Mouse (Mus musculus): ENCODE data around the gene Ttc21a. TPM values are rescaled to one million over a fixed set of nuclear protein-coding genes. Genes with fewer than 3 reads are reported as not detected.
"Not testable (repeated sequence)": the region's sequence is repeated elsewhere in the genome, so short reads cannot be mapped to it uniquely, and the experiment has no call there.

The Ttc21a gene
- polyA plus RNA-seq, 1 experiment: 0.06 TPM

GRCm38 (mm10) chr9:120005936-120006335, 68.5 kb downstream of the Ttc21a start:
- Histone ChIP-seq H3K4me1 (ENCODE audit: control insufficient read depth, insufficient read depth, low read length) (peaks cover 12% of the 10 kb centered on the region), H3K27me3 (replicated peaks; ENCODE audit: control insufficient read depth, insufficient read depth, low read length) (no peaks in the 10 kb centered on the region), H3K27ac (ENCODE audit: insufficient read depth, low read depth, low read length) (no peak overlapping the region), H3K36me3 (ENCODE audit: control insufficient read depth, insufficient read depth, low read length) (no peaks in the 10 kb centered on the region), H3K4me3 (ENCODE audit: insufficient read depth, low read depth, low read length) (no peak overlapping the region)
- DNase-seq: no peak
- TF ChIP-seq POLR2A (IDR thresholded peaks at IDR 0.05; ENCODE audit: low read depth, low read length) (no peak), CTCF (conservative IDR thresholded peaks at IDR 0.05; ENCODE audit: insufficient read depth, insufficient read length, low read depth, low read length) (no peak)
- 68% methylated on average over 3 of the region's 3 CpGs for WGBS

GRCm38 (mm10) chr9:120007833-120008232, 70.4 kb downstream of the Ttc21a start:
- 97% methylated on average over 1 of the region's 1 CpGs for WGBS

GRCm38 (mm10) chr9:120009226-120009841, 71.9 kb downstream of the Ttc21a start:
- H3K4me3 ChIP-seq (ENCODE audit: insufficient read depth, low read depth, low read length): no peak overlapping the region
- TF ChIP-seq CTCF (conservative IDR thresholded peaks at IDR 0.05; ENCODE audit: insufficient read depth, insufficient read length, low read depth, low read length): no peak
- no peak for TF ChIP-seq POLR2A (IDR thresholded peaks at IDR 0.05; ENCODE audit: low read depth, low read length)
- H3K4me1 ChIP-seq (ENCODE audit: control insufficient read depth, insufficient read depth, low read length): peaks cover 4% of the 10 kb centered on the region; the same call in 1 of the 2 replicates
- H3K27ac ChIP-seq (ENCODE audit: insufficient read depth, low read depth, low read length): no peak overlapping the region
- H3K36me3 ChIP-seq (ENCODE audit: control insufficient read depth, insufficient read depth, low read length): no peaks in the 10 kb centered on the region
- no peaks in the 10 kb centered on the region for H3K27me3 ChIP-seq (replicated peaks; ENCODE audit: control insufficient read depth, insufficient read depth, low read length)
- no peak for DNase-seq
- WGBS: 72% methylated on average over 7 of the region's 7 CpGs

More at GRCm38 (mm10) chr9:120007833-120008232, 70.4 kb downstream of the Ttc21a start:
- peaks cover 4% of the 10 kb centered on the region; the same call in 1 of the 2 replicates for H3K4me1 ChIP-seq (ENCODE audit: control insufficient read depth, insufficient read depth, low read length)
- no peaks in the 10 kb centered on the region for H3K27me3 ChIP-seq (replicated peaks; ENCODE audit: control insufficient read depth, insufficient read depth, low read length)
- no peak for DNase-seq
- no peaks in the 10 kb centered on the region for H3K36me3 ChIP-seq (ENCODE audit: control insufficient read depth, insufficient read depth, low read length)
- H3K27ac ChIP-seq (ENCODE audit: insufficient read depth, low read depth, low read length): no peak overlapping the region
- H3K4me3 ChIP-seq (ENCODE audit: insufficient read depth, low read depth, low read length): no peak overlapping the region
- TF ChIP-seq CTCF (conservative IDR thresholded peaks at IDR 0.05; ENCODE audit: insufficient read depth, insufficient read length, low read depth, low read length): no peak; the same call in 1 of the 2 replicates
- no peak for TF ChIP-seq POLR2A (IDR thresholded peaks at IDR 0.05; ENCODE audit: low read depth, low read length)

- TF ChIP-seq CTCF (conservative IDR thresholded peaks at IDR 0.05; ENCODE audit: insufficient read depth, insufficient read length, low read depth, low read length) (no peak), POLR2A (IDR thresholded peaks at IDR 0.05; ENCODE audit: low read depth, low read length) (no peak)
- Histone ChIP-seq H3K27me3 (replicated peaks; ENCODE audit: control insufficient read depth, insufficient read depth, low read length) (no peaks in the 10 kb centered on the region), H3K36me3 (ENCODE audit: control insufficient read depth, insufficient read depth, low read length) (no peaks in the 10 kb centered on the region), H3K4me3 (ENCODE audit: insufficient read depth, low read depth, low read length) (no peak overlapping the region), H3K27ac (ENCODE audit: insufficient read depth, low read depth, low read length) (no peak overlapping the region), H3K4me1 (ENCODE audit: control insufficient read depth, insufficient read depth, low read length) (peaks cover 4% of the 10 kb centered on the region; the same call in 1 of the 2 replicates)
- DNase-seq: peak; percentile 14
- 86% methylated on average over 3 of the region's 3 CpGs for WGBS
These were observed 72.5 kb downstream of the Ttc21a start for GRCm38 (mm10) chr9:120009871-120010270.

- Histone ChIP-seq H3K36me3 (ENCODE audit: control insufficient read depth, insufficient read depth, low read length) (no peaks in the 10 kb centered on the region), H3K27ac (ENCODE audit: insufficient read depth, low read depth, low read length) (peak overlapping the region; percentile 79), H3K4me3 (ENCODE audit: insufficient read depth, low read depth, low read length) (peak overlapping the region; percentile 31), H3K4me1 (ENCODE audit: control insufficient read depth, insufficient read depth, low read length) (peaks cover 4% of the 10 kb centered on the region; the same call in 1 of the 2 replicates), H3K27me3 (replicated peaks; ENCODE audit: control insufficient read depth, insufficient read depth, low read length) (no peaks in the 10 kb centered on the region)
- no peak for TF ChIP-seq POLR2A (IDR thresholded peaks at IDR 0.05; ENCODE audit: low read depth, low read length)
- TF ChIP-seq CTCF (conservative IDR thresholded peaks at IDR 0.05; ENCODE audit: insufficient read depth, insufficient read length, low read depth, low read length): no peak
- DNase-seq: peak; percentile 99
- 3% methylated on average over 59 of the region's 60 CpGs for WGBS
These were observed 73.5 kb downstream of the Ttc21a start for GRCm38 (mm10) chr9:120010781-120011511.

- Histone ChIP-seq H3K4me3 (ENCODE audit: insufficient read depth, low read depth, low read length) (peak overlapping the region; percentile 31), H3K4me1 (ENCODE audit: control insufficient read depth, insufficient read depth, low read length) (peaks cover 4% of the 10 kb centered on the region; the same call in 1 of the 2 replicates), H3K27ac (ENCODE audit: insufficient read depth, low read depth, low read length) (peak overlapping the region; percentile 52; the same call in 1 of the 2 replicates), H3K36me3 (ENCODE audit: control insufficient read depth, insufficient read depth, low read length) (no peaks in the 10 kb centered on the region), H3K27me3 (replicated peaks; ENCODE audit: control insufficient read depth, insufficient read depth, low read length) (no peaks in the 10 kb centered on the region)
- DNase-seq: peak; percentile 85
- under 1% methylated on average over 10 of the region's 10 CpGs for whole genome bisulfite sequencing
- peak; percentile 79 for TF ChIP-seq CTCF (conservative IDR thresholded peaks at IDR 0.05; ENCODE audit: insufficient read depth, insufficient read length, low read depth, low read length)
- TF ChIP-seq POLR2A (IDR thresholded peaks at IDR 0.05; ENCODE audit: low read depth, low read length): no peak
These were observed 74.1 kb downstream of the Ttc21a start for GRCm38 (mm10) chr9:120011533-120011932.

GRCm38 (mm10) chr9:120012161-120012560, 74.8 kb downstream of the Ttc21a start:
- 87% methylated on average over 6 of the region's 6 CpGs for WGBS
- not testable (repeated sequence) for H3K4me3 ChIP-seq (ENCODE audit: insufficient read depth, low read depth, low read length); H3K27ac ChIP-seq (ENCODE audit: insufficient read depth, low read depth, low read length); H3K4me1 ChIP-seq (ENCODE audit: control insufficient read depth, insufficient read depth, low read length); H3K36me3 ChIP-seq (ENCODE audit: control insufficient read depth, insufficient read depth, low read length); H3K27me3 ChIP-seq (replicated peaks; ENCODE audit: control insufficient read depth, insufficient read depth, low read length); DNase-seq

All from kidney, adult 2 months (tissue).